Mouse (Mus musculus) CH12.LX (cell line): ENCODE measurements at regions not wholly inside any gene's neighbourhood (a gene's known extent, or its start where the extent isn't known, plus 50 kb on each side); places are given as distances from the start of the nearest gene placed in this dataset.

Source experiments
- BHLHE40 ChIP-seq: IDR thresholded peaks from 2 replicates; pipeline ENCODE4 v1.6.1; 2011; ENCODE audit warnings: mild to moderate bottlenecking, low read depth, low read length, improper control_type of control experiment
- CHD1 ChIP-seq: IDR thresholded peaks from 2 replicates; pipeline ENCODE4 v1.6.1; 2012; ENCODE audit warnings: low read depth, low read length, improper control_type of control experiment, inconsistent platforms
- CTCF ChIP-seq, 2 experiments: IDR thresholded peaks in 1 of 2; conservative IDR thresholded peaks in 1 of 2; 2 replicates each; pipeline ENCODE4 v1.5.1; 2011 to 2012; ENCODE audit warnings: low read depth in 2 of 2, low read length in 2 of 2, improper control_type of control experiment in 1 of 2, inconsistent platforms in 1 of 2, mild to moderate bottlenecking in 1 of 2, moderate library complexity in 1 of 2
- ELF1 ChIP-seq: IDR thresholded peaks from 2 replicates; pipeline ENCODE4 v1.6.1; 2014; ENCODE audit warnings: low read depth, mild to moderate bottlenecking, inconsistent platforms, low read length, improper control_type of control experiment
- HCFC1 ChIP-seq: IDR thresholded peaks from 2 replicates; pipeline ENCODE4 v1.6.1; 2012; ENCODE audit warnings: low read depth, mild to moderate bottlenecking, inconsistent platforms, low read length, improper control_type of control experiment
- JUND ChIP-seq: conservative IDR thresholded peaks from 2 replicates; pipeline ENCODE4 v1.6.1; 2011; ENCODE audit warnings: low read depth, low read length, improper control_type of control experiment
- MAX ChIP-seq: IDR thresholded peaks from 2 replicates; pipeline ENCODE4 v1.6.1; 2011; ENCODE audit warnings: low read length, improper control_type of control experiment
- MAZ ChIP-seq: IDR thresholded peaks from 2 replicates; pipeline ENCODE4 v1.6.1; 2012; ENCODE audit warnings: low read depth, mild to moderate bottlenecking, inconsistent platforms, low read length, improper control_type of control experiment, moderate library complexity
- PAX5 ChIP-seq: IDR thresholded peaks from 2 replicates; pipeline ENCODE4 v1.6.1; 2012; ENCODE audit warnings: low read length, inconsistent platforms, mixed read lengths
- POLR2AphosphoS2 ChIP-seq: IDR thresholded peaks from 2 replicates; pipeline ENCODE4 v1.6.1; 2011; ENCODE audit warnings: low read depth, low read length, improper control_type of control experiment
- RAD21 ChIP-seq: IDR thresholded peaks from 2 replicates; pipeline ENCODE4 v1.6.1; 2011; ENCODE audit warnings: low read depth, mild to moderate bottlenecking, low read length, improper control_type of control experiment, moderate library complexity
- RCOR1 ChIP-seq: conservative IDR thresholded peaks from 2 replicates; pipeline ENCODE4 v1.6.1; 2012; ENCODE audit warnings: low read depth, mild to moderate bottlenecking, inconsistent platforms, low read length, improper control_type of control experiment
- ZC3H11A ChIP-seq: IDR thresholded peaks from 2 replicates; pipeline ENCODE4 v1.6.1; 2012; ENCODE audit warnings: low read depth, mild to moderate bottlenecking, inconsistent platforms, low read length, improper control_type of control experiment
- ZKSCAN1 ChIP-seq: IDR thresholded peaks from 2 replicates; pipeline ENCODE4 v1.6.1; 2012; ENCODE audit warnings: low read depth, inconsistent platforms, low read length, improper control_type of control experiment, borderline replicate concordance

GRCm38 (mm10) chr12:58825139-58825921, 186.5 kb downstream of the Sec23a start:
- no peak for TF ChIP-seq RCOR1
- no peak for TF ChIP-seq ELF1
- TF ChIP-seq CTCF (conservative IDR thresholded peaks at IDR 0.05 in 1 of 2, IDR thresholded peaks at IDR 0.05 in 1 of 2; ENCODE audit: low read depth in 2 of 2, low read length in 2 of 2) = no peak
- TF ChIP-seq ZKSCAN1 = no peak
- TF ChIP-seq CHD1 = no peak
- TF ChIP-seq BHLHE40 = no peak
- no peak for TF ChIP-seq PAX5
- no peak for TF ChIP-seq JUND
- no peak for TF ChIP-seq RAD21
- no peak for TF ChIP-seq POLR2AphosphoS2
- no peak for TF ChIP-seq MAZ
- no peak for TF ChIP-seq ZC3H11A
- TF ChIP-seq MAX = no peak
- TF ChIP-seq HCFC1 = no peak
